Mouse (Mus musculus) heart, adult 2 months (tissue): Measurements from ENCODE around the gene Cep70.

Experiments used
- CTCF ChIP-seq: fragments of 200-600 bp; IDR thresholded peaks from 2 replicates; pipeline ENCODE4 v1.8.1; 2022; ENCODE audit warnings: antibody characterized with exemption, mild to moderate bottlenecking, moderate library complexity
- POLR2A ChIP-seq: fragments of 200-500 bp; IDR thresholded peaks from 2 replicates; pipeline ENCODE4 v1.6.1; 2011; ENCODE audit warnings: mild to moderate bottlenecking, low read depth, low read length, control low read depth; ENCODE audit not compliant: insufficient read depth

- TF ChIP-seq CTCF (no peak), POLR2A (no peak)
Measured at GRCm38 (mm10) chr9:99306226-99306625, 63.1 kb downstream of the Cep70 start.
